Mouse (Mus musculus): ENCODE measurements around the gene Wdr82. TPM values are rescaled to one million over a fixed set of nuclear protein-coding genes. Genes with fewer than 3 reads are reported as not detected.

The Wdr82 gene
- total and polyA plus RNA-seq, 3 experiments: 15.1 to 103 (median 92.0) TPM

- Histone ChIP-seq H3K9me3 (replicated peaks) (no peaks in the 10 kb centered on the region), H3K27me3 (ENCODE audit: insufficient read depth, low read length) (peaks cover 49% of the 10 kb centered on the region), H3K36me3 (replicated peaks) (no peaks in the 10 kb centered on the region), H3K4me3 (ENCODE audit: low read depth, low read length) (no peak overlapping the region), H3K4me1 (ENCODE audit: insufficient read depth, low read depth, low read length) (no peaks in the 10 kb centered on the region)
- ATAC-seq (ENCODE audit: extremely low read depth, insufficient number of reproducible peaks, low FRiP score, poor library complexity, severe bottlenecking): no peak
- TF ChIP-seq POLR2AphosphoS5 (IDR thresholded peaks at IDR 0.05; ENCODE audit: insufficient replicate concordance, low read depth, low read length) (no peak), GATA1 (IDR thresholded peaks at IDR 0.05; ENCODE audit: borderline replicate concordance, low read length) (no peak), CTCF (IDR thresholded peaks at IDR 0.05; ENCODE audit: low read depth, low read length) (no peak), GATA2 (IDR thresholded peaks at IDR 0.05; ENCODE audit: borderline replicate concordance, low read depth, low read length) (no peak), TAL1 (conservative IDR thresholded peaks at IDR 0.05; ENCODE audit: low read depth, low read length) (no peak)
- DNase-seq (ENCODE audit: low spot score): no peak
Observed at GRCm38 (mm10) chr9:106148541-106149398, 22.0 kb upstream of the Wdr82 start.

- H3K4me1 ChIP-seq (ENCODE audit: insufficient read depth, low read depth, low read length): no peaks in the 10 kb centered on the region
- ATAC-seq (ENCODE audit: extremely low read depth, insufficient number of reproducible peaks, low FRiP score, poor library complexity, severe bottlenecking): no peak
- H3K27me3 ChIP-seq (ENCODE audit: insufficient read depth, low read length): peaks cover 47% of the 10 kb centered on the region
- no peak overlapping the region for H3K4me3 ChIP-seq (ENCODE audit: low read depth, low read length)
- no peak for DNase-seq (ENCODE audit: low spot score)
- no peak for TF ChIP-seq CTCF (IDR thresholded peaks at IDR 0.05; ENCODE audit: low read depth, low read length)
- TF ChIP-seq TAL1 (conservative IDR thresholded peaks at IDR 0.05; ENCODE audit: low read depth, low read length): no peak
- no peak for TF ChIP-seq GATA1 (IDR thresholded peaks at IDR 0.05; ENCODE audit: borderline replicate concordance, low read length)
- TF ChIP-seq GATA2 (IDR thresholded peaks at IDR 0.05; ENCODE audit: borderline replicate concordance, low read depth, low read length): no peak
- TF ChIP-seq POLR2AphosphoS5 (IDR thresholded peaks at IDR 0.05; ENCODE audit: insufficient replicate concordance, low read depth, low read length): no peak
- H3K36me3 ChIP-seq (replicated peaks): no peaks in the 10 kb centered on the region
- no peaks in the 10 kb centered on the region for H3K9me3 ChIP-seq (replicated peaks)
Observed at GRCm38 (mm10) chr9:106149399-106149754, 21.4 kb upstream of the Wdr82 start.

GRCm38 (mm10) chr9:106154106-106154505 is 16.6 kb upstream of the Wdr82 start:
- H3K4me1 ChIP-seq (ENCODE audit: insufficient read depth, low read depth, low read length): peaks cover 13% of the 10 kb centered on the region
- DNase-seq (ENCODE audit: low spot score) (no peak), ATAC-seq (ENCODE audit: extremely low read depth, insufficient number of reproducible peaks, low FRiP score, poor library complexity, severe bottlenecking) (no peak)
- H3K4me3 ChIP-seq (ENCODE audit: low read depth, low read length): no peak overlapping the region
- H3K9me3 ChIP-seq (replicated peaks): no peaks in the 10 kb centered on the region
- peaks cover 24% of the 10 kb centered on the region for H3K36me3 ChIP-seq (replicated peaks)
- TF ChIP-seq TAL1 (conservative IDR thresholded peaks at IDR 0.05; ENCODE audit: low read depth, low read length): no peak
- no peak for TF ChIP-seq CTCF (IDR thresholded peaks at IDR 0.05; ENCODE audit: low read depth, low read length)
- no peak for TF ChIP-seq GATA2 (IDR thresholded peaks at IDR 0.05; ENCODE audit: borderline replicate concordance, low read depth, low read length)
- no peak for TF ChIP-seq GATA1 (IDR thresholded peaks at IDR 0.05; ENCODE audit: borderline replicate concordance, low read length)
- TF ChIP-seq POLR2AphosphoS5 (IDR thresholded peaks at IDR 0.05; ENCODE audit: insufficient replicate concordance, low read depth, low read length): no peak
- peaks cover 21% of the 10 kb centered on the region for H3K27me3 ChIP-seq (ENCODE audit: insufficient read depth, low read length)

GRCm38 (mm10) chr9:106156419-106156818 is 14.3 kb upstream of the Wdr82 start:
- Histone ChIP-seq H3K27me3 (ENCODE audit: insufficient read depth, low read length) (peaks cover 5% of the 10 kb centered on the region; the same call in 1 of the 2 replicates), H3K4me1 (ENCODE audit: insufficient read depth, low read depth, low read length) (peaks cover 21% of the 10 kb centered on the region), H3K36me3 (replicated peaks) (peaks cover 24% of the 10 kb centered on the region), H3K4me3 (ENCODE audit: low read depth, low read length) (no peak overlapping the region), H3K9me3 (replicated peaks) (no peaks in the 10 kb centered on the region)
- ATAC-seq (ENCODE audit: extremely low read depth, insufficient number of reproducible peaks, low FRiP score, poor library complexity, severe bottlenecking) (peak; percentile 23; the same call in 1 of the 2 replicates), DNase-seq (ENCODE audit: low spot score) (peak; percentile 60)
- no peak for TF ChIP-seq GATA2 (IDR thresholded peaks at IDR 0.05; ENCODE audit: borderline replicate concordance, low read depth, low read length)
- peak; percentile 81 for TF ChIP-seq CTCF (IDR thresholded peaks at IDR 0.05; ENCODE audit: low read depth, low read length)

GRCm38 (mm10) chr9:106156921-106157622 is 13.7 kb upstream of the Wdr82 start:
- DNase-seq (ENCODE audit: low spot score) (no peak), ATAC-seq (ENCODE audit: extremely low read depth, insufficient number of reproducible peaks, low FRiP score, poor library complexity, severe bottlenecking) (no peak)
- TF ChIP-seq GATA1 (IDR thresholded peaks at IDR 0.05; ENCODE audit: borderline replicate concordance, low read length) (no peak), POLR2AphosphoS5 (IDR thresholded peaks at IDR 0.05; ENCODE audit: insufficient replicate concordance, low read depth, low read length) (no peak), TAL1 (conservative IDR thresholded peaks at IDR 0.05; ENCODE audit: low read depth, low read length) (no peak), GATA2 (IDR thresholded peaks at IDR 0.05; ENCODE audit: borderline replicate concordance, low read depth, low read length) (no peak), CTCF (IDR thresholded peaks at IDR 0.05; ENCODE audit: low read depth, low read length) (no peak)
- Histone ChIP-seq H3K4me3 (ENCODE audit: low read depth, low read length) (no peak overlapping the region), H3K4me1 (ENCODE audit: insufficient read depth, low read depth, low read length) (peaks cover 21% of the 10 kb centered on the region), H3K9me3 (replicated peaks) (no peaks in the 10 kb centered on the region), H3K27me3 (ENCODE audit: insufficient read depth, low read length) (peaks cover 5% of the 10 kb centered on the region; the same call in 1 of the 2 replicates), H3K36me3 (replicated peaks) (peaks cover 24% of the 10 kb centered on the region)

GRCm38 (mm10) chr9:106157623-106157925 is 13.2 kb upstream of the Wdr82 start:
- no peak for DNase-seq (ENCODE audit: low spot score)
- H3K9me3 ChIP-seq (replicated peaks): no peaks in the 10 kb centered on the region
- H3K27me3 ChIP-seq (ENCODE audit: insufficient read depth, low read length): peaks cover 5% of the 10 kb centered on the region; the same call in 1 of the 2 replicates
- H3K4me1 ChIP-seq (ENCODE audit: insufficient read depth, low read depth, low read length): peaks cover 21% of the 10 kb centered on the region
- peaks cover 24% of the 10 kb centered on the region for H3K36me3 ChIP-seq (replicated peaks)
- no peak overlapping the region for H3K4me3 ChIP-seq (ENCODE audit: low read depth, low read length)
- TF ChIP-seq POLR2AphosphoS5 (IDR thresholded peaks at IDR 0.05; ENCODE audit: insufficient replicate concordance, low read depth, low read length) (no peak), CTCF (IDR thresholded peaks at IDR 0.05; ENCODE audit: low read depth, low read length) (no peak), GATA2 (IDR thresholded peaks at IDR 0.05; ENCODE audit: borderline replicate concordance, low read depth, low read length) (no peak), TAL1 (conservative IDR thresholded peaks at IDR 0.05; ENCODE audit: low read depth, low read length) (no peak), GATA1 (IDR thresholded peaks at IDR 0.05; ENCODE audit: borderline replicate concordance, low read length) (no peak)
- ATAC-seq (ENCODE audit: extremely low read depth, insufficient number of reproducible peaks, low FRiP score, poor library complexity, severe bottlenecking): no peak

Data from G1E (cell line).